Comparison of ENCODE assay signal across 8 mouse cellular contexts in genomic region chr12:3808396-3808981, GRCm38 (mm10). TPM values are rescaled to one million over a fixed set of nuclear protein-coding genes. Genes with fewer than 3 reads are reported as not detected.
DNase-seq lines count a peak whose midpoint lies in the region; ATAC-seq and TF ChIP-seq lines count a peak whose summit lies in the region.

No protein-coding gene starts in this region.

- peak overlapping the region; percentile 94 for H3K4me3 ChIP-seq in megakaryocyte, embryonic 14.5 days (replicated peaks)
- H3K4me3 ChIP-seq in embryonic facial prominence, embryonic 10.5 days = peak overlapping the region; percentile 81
- peak overlapping the region; percentile 78 for H3K4me3 ChIP-seq in hindbrain, embryonic 11.5 days (ENCODE audit: low read depth, low read length)
- H3K4me3 ChIP-seq in limb, embryonic 15.5 days = peak overlapping the region; percentile 75
- H3K4me3 ChIP-seq in small intestine, adult 2 months (ENCODE audit: low read depth, low read length) = peak overlapping the region; percentile 91

- no peak for ATAC-seq in megakaryocyte, adult 5-6 weeks (ENCODE audit: poor library complexity, severe bottlenecking)
- peak; percentile 9; the same call in 1 of the 2 replicates for ATAC-seq in hindbrain, embryonic 11.5 days (ENCODE audit: low FRiP score)
- ATAC-seq in limb, embryonic 15.5 days (ENCODE audit: insufficient number of reproducible peaks, low FRiP score, low TSS enrichment, low read depth) = no peak

- 4% methylated on average over 10 of the region's 10 CpGs for WGBS in embryonic facial prominence, embryonic 10.5 days
- WGBS in hindbrain, embryonic 11.5 days = 5% methylated on average over 10 of the region's 10 CpGs
- WGBS in limb, embryonic 15.5 days = 3% methylated on average over 10 of the region's 10 CpGs
- WGBS in small intestine, adult 2 months = 8% methylated on average over 10 of the region's 10 CpGs

- H3K9me3 ChIP-seq in megakaryocyte, embryonic 14.5 days = no peaks in the 10 kb centered on the region
- H3K9me3 ChIP-seq in embryonic facial prominence, embryonic 10.5 days = no peaks in the 10 kb centered on the region
- no peaks in the 10 kb centered on the region for H3K9me3 ChIP-seq in hindbrain, embryonic 11.5 days (ENCODE audit: control insufficient read depth, low read length)
- no peaks in the 10 kb centered on the region for H3K9me3 ChIP-seq in limb, embryonic 15.5 days

- peak overlapping the region; percentile 89 for H3K27ac ChIP-seq in embryonic facial prominence, embryonic 10.5 days (replicated peaks)
- no peak overlapping the region for H3K27ac ChIP-seq in hindbrain, embryonic 11.5 days (ENCODE audit: low read depth, low read length)
- peak overlapping the region; percentile 95 for H3K27ac ChIP-seq in limb, embryonic 15.5 days
- H3K27ac ChIP-seq in small intestine, adult 2 months (ENCODE audit: insufficient read depth, low read depth, low read length) = peak overlapping the region; percentile 75

- TF ChIP-seq POLR2A in small intestine, adult 2 months (IDR thresholded peaks at IDR 0.05; ENCODE audit: low read depth, low read length) = no peak

- peak overlapping the region; percentile 85; the same call in 1 of the 2 replicates for H3K9ac ChIP-seq in hindbrain, embryonic 11.5 days (ENCODE audit: low read depth, low read length)
- H3K9ac ChIP-seq in limb, embryonic 15.5 days = peak overlapping the region; percentile 78

- H3K4me2 ChIP-seq in hindbrain, embryonic 11.5 days (replicated peaks; ENCODE audit: low read depth, low read length) = peak overlapping the region; percentile 94
- peak overlapping the region; percentile 74 for H3K4me2 ChIP-seq in limb, embryonic 15.5 days

- H3K4me1 ChIP-seq in megakaryocyte, embryonic 14.5 days = peaks cover 64% of the 10 kb centered on the region
- peaks cover 64% of the 10 kb centered on the region for H3K4me1 ChIP-seq in embryonic facial prominence, embryonic 10.5 days
- no peaks in the 10 kb centered on the region; the same call in 1 of the 2 replicates for H3K4me1 ChIP-seq in hindbrain, embryonic 11.5 days (replicated peaks; ENCODE audit: control insufficient read depth, insufficient read depth, low read length)
- H3K4me1 ChIP-seq in limb, embryonic 15.5 days = peaks cover 51% of the 10 kb centered on the region
- H3K4me1 ChIP-seq in small intestine, adult 2 months (ENCODE audit: control insufficient read depth, insufficient read depth, insufficient read length, low read length) = peaks cover 20% of the 10 kb centered on the region

- no peak for TF ChIP-seq CTCF in small intestine, adult 2 months (IDR thresholded peaks at IDR 0.05; ENCODE audit: extremely low read depth, insufficient read length, insufficient replicate concordance, low read depth, low read length)

- peak; percentile 36 for DNase-seq in embryonic facial prominence, embryonic 10.5 days (ENCODE audit: low spot score)
- DNase-seq in hindbrain, embryonic 11.5 days (ENCODE audit: low spot score) = peak; percentile 38
- DNase-seq in Muller cell, postnatal 12 days (ENCODE audit: inconsistent ontology term) = no peak
- DNase-seq in thymus, postnatal 4 days = no peak

- H3K27me3 ChIP-seq in megakaryocyte, embryonic 14.5 days (replicated peaks) = peaks cover 18% of the 10 kb centered on the region
- H3K27me3 ChIP-seq in embryonic facial prominence, embryonic 10.5 days (replicated peaks; ENCODE audit: low read depth, poor library complexity, severe bottlenecking) = peaks cover 70% of the 10 kb centered on the region
- peaks cover 11% of the 10 kb centered on the region; the same call in 1 of the 2 replicates for H3K27me3 ChIP-seq in hindbrain, embryonic 11.5 days (ENCODE audit: control insufficient read depth, insufficient read depth, low read length)
- no peaks in the 10 kb centered on the region for H3K27me3 ChIP-seq in limb, embryonic 15.5 days
- no peaks in the 10 kb centered on the region for H3K27me3 ChIP-seq in small intestine, adult 2 months (ENCODE audit: control insufficient read depth, insufficient read depth, low read length)

- H3K36me3 ChIP-seq in megakaryocyte, embryonic 14.5 days (replicated peaks; ENCODE audit: low read length) = peaks cover 20% of the 10 kb centered on the region
- H3K36me3 ChIP-seq in embryonic facial prominence, embryonic 10.5 days (replicated peaks) = no peaks in the 10 kb centered on the region
- no peaks in the 10 kb centered on the region for H3K36me3 ChIP-seq in hindbrain, embryonic 11.5 days (ENCODE audit: control insufficient read depth, insufficient read depth, low read length)
- no peaks in the 10 kb centered on the region for H3K36me3 ChIP-seq in limb, embryonic 15.5 days
- no peaks in the 10 kb centered on the region for H3K36me3 ChIP-seq in small intestine, adult 2 months (ENCODE audit: control insufficient read depth, insufficient read depth, low read length)

RNA-seq across cellular contexts. Expression of gene Dnmt3a, which starts 2.7 kb away (rescaled TPM):
- 27.5 and 30.1 TPM in 2 replicates for polyA plus RNA-seq in megakaryocyte, embryonic 14.5 days (2012; ENCODE audit: insufficient read depth, low replicate concordance)
- 3.5 and 5.5 TPM in 2 replicates for total RNA-seq in megakaryocyte, adult 5-6 weeks (2015)
- total RNA-seq in megakaryocyte, adult 5-6 weeks (2017) = 5.3 and 13.8 TPM in 2 replicates
- polyA plus RNA-seq in embryonic facial prominence, embryonic 10.5 days (2016; fragmentation: Nextera tagmentation; extraction: Ambion mirVana) = 160 and 179 TPM in 2 replicates
- polyA plus RNA-seq in hindbrain, embryonic 11.5 days (2014; fragmentation: Nextera tagmentation; extraction: Ambion mirVana) = 68.6 and 75.5 TPM in 2 replicates
- 133 and 142 TPM in 2 replicates for polyA plus RNA-seq in limb, embryonic 15.5 days (2015; fragmentation: Nextera tagmentation; extraction: Ambion mirVana)
- polyA plus RNA-seq in small intestine, adult 2 months (2012; rRNA removed) = 5.2 and 10.2 TPM in 2 replicates

Comparison
In these comparisons a context has a peak if more than half of its experiments do, and no peak if none do; other contexts are left out.
1. DNase-seq: peak in embryonic facial prominence, embryonic 10.5 days (single experiment) and hindbrain, embryonic 11.5 days (single experiment); none in Muller cell, postnatal 12 days (single experiment) and thymus, postnatal 4 days (single experiment).
2. Peak in every context shown above with its lines, with median percentiles within 50 percentile points of each other: H3K4me3 ChIP-seq.